Mouse (Mus musculus) frontal cortex, adult 2 months (tissue): Measurements from ENCODE around the gene Golga3. TPM values are rescaled to one million over a fixed set of nuclear protein-coding genes. Genes with fewer than 3 reads are reported as not detected.

Source experiments
- DNase-seq, 2 experiments: peaks; one replicate each; pipeline ENCODE4 v3.0.0; 2022; ENCODE audit warnings: low spot score in 1 of 2; ENCODE audit errors: extremely low spot score in 1 of 2
- polyA plus RNA-seq: library from polyadenylated mRNA; depleted of rRNA; stranded (reverse); fragments of >200 nt; gene quantifications from 2 replicates; pipeline ENCODE4 v1.2.3, GENCODE M21; 2012; rRNA removed

Gene Golga3
- polyA plus RNA-seq = 17.9 and 20.8 TPM in 2 replicates

DNA sequence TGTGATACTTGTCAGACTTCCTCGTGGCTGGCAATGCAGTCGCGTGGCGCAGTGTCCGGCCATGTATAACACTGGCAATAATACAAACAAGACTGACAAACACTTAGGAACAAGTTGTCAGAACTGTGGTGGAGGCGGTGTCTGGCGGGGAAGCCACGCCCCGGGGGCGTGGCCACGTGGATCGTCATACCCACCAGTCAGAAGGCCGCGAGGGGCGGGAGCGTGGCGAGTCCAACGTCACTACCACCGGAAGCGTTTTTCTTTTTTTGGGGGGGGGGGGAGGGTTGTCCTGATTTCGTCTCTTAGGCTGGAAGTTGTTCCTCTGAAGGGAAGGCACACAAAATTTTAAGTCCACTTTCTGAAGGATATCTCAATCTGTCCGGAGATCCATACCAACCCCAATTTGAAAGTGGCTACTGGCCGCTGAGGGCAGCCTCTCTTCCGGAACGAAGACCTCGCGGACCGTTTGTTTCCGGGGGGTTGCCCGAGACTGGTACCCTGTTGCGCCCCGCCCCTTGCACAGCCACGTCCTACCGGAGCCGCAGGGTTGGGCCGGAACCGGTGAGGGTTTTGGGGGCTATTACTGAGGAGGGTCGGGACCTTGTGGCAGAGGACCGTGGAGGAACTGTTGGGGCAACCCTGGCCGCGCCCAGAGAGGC lies at the start of gene Golga3:
Gene Golga3, plus strand, starts transcription at position 340 of the 659 bp plus-strand sequence.
- DNase-seq = peak; percentile 79 to 92

DNA sequence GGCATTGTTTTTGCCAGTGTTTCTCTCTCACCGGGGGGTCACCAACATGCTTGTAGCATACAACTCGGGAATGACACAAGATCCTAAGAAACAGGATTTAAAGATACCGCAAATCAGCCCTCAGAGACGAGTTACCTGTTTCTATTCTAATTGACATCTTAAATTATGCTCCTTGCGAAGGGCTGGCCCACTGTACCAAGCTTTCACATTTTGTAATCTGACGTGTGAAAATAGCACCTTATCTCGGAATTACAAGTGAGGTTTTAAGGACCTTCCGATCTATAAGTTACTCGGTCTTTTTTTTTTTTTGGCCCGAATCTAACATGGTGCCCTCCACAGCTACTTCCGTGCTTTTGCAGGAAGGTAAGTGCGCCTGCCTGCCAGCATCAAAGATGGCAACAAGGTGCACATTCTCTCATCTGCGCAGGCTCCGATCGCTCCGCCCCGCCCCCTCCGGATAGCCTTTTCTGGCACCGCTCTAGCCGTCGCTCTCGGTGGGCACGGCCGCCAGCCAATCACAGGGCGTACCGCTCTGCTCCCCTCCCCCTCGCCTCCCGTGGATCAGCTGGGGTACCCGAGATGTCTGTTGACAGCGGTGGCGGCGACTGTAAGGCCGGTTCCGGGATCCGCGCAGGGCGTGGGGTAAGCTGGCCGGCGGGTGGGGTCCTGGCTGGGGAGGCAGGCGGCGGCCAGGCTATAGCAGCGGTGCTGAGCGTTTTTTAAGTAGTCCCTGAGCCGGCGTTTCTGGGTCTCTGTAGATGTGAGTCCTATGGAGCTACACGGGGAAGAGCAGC lies 41.0 kb upstream of the Golga3 start, which contains the start of gene Chfr:
Gene Chfr, plus strand, starts transcription at position 550 of the 794 bp plus-strand sequence.
- DNase-seq = peak; percentile 98 to 100

DNA sequence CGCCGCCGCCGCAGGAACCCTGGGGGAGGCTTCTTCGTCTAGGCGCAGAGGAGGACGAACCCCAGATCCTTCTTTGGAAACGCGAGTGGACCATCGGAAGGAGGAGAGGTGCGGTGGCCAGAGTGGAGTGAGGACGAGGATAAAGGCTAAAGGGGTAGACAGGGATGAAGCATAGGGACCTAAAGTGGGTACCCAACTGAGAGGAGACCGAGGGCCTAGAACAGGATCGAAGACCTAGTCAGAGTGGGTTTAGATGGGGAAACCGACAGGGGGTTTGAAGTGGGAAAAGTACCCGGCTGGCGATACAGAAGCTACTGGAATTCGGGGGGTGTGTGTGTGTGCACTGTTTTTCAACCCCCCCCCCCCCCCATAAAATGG lies 40.4 kb upstream of the Golga3 start:
- no peak for DNase-seq

DNA sequence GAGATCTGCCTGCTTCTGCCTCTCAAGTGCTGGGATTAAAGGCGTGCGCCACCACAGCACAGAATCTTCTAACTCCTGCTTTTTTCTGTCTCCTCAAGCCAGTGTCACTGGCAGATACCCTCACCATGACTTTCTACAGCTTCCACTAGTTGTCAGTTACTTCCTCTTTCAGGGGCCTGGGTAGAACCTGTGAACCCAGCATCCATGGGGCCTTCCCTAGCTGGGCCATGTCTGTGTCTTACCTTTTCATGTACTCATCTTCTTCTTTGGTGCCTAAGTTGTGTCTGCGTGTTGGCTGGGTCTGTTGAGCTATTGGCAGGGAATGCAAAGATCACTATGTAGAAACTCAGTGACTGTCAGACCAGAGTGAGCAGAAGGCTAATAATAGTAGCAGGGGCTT lies 38.7 kb upstream of the Golga3 start:
- no peak for DNase-seq

DNA sequence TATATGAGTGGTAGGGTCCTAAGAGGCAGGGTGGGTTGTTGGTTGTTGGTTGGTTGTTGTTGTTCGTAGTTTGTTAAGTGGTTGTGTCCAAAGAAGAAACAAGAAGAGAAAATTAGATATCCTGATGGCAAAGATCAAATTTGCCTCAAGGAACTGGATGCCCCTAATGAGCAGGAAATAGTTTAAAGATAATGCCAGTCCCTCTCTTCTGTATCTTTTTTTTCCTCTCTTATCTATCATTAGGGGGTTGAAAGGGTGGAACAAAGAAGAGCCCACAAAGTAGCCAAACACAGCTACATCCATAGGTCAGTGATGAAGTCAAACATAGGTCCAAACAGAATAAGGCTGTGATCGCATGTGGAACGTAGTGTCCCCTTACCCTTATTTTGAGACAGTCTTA lies 37.2 kb upstream of the Golga3 start:
- DNase-seq = no peak

DNA sequence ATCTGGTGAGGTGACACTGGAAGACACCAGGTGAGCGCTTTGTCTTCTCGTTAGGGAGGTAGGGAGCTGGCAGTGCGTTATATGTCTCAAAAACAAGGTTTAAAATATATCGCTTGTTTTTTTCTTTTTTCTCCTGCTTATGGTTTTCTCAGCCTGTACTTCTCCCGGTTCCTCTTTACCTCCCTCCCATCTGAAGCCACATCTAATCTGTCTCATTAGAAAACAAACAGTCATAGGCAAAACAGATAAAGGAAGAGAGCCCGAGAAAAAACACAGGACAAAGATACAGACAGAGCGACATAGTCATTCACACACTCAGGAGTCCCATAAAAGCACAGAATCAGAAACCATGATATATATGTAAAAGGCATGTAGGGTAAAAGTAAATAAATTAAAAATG lies 36.1 kb upstream of the Golga3 start:
- DNase-seq = no peak

DNA sequence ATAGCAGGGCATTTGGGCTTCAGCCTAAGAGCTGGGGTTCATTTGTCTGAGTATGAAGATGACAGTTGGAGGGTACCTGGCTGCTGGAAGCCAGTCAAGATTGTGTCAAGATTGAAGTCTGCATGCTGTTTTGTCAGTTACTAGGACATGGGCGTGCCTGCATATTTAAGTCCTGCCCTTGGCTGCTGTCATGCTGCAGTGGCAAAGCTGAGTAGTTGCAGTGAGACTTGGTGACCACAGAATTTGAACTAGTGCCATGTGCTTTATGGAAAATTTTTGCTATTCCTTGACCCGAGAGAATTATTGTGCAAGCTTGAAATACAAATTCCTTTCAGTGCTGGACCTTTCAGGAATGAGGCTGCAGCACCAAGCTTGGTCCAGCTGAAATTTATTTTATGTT lies 34.2 kb upstream of the Golga3 start:
- DNase-seq = no peak

DNA sequence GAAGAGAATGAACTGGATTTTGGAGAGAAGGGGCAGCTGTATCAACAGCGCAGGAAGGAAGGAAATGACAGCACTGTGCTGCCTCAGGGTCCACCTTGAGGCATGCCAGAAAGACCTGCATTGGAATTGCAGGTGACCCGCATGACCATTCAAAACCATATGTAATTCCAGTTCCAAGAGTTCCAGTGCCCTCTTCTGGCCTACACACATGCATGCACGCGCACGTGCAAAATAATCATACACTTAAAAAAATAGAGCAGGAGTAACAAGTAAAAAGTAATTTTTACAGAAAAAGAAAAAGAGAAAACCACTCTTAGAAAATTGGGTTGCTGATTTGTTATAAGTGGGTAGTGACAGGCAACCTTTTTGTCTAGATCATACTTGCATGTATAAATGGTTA lies 33.5 kb upstream of the Golga3 start:
- DNase-seq = no peak

DNA sequence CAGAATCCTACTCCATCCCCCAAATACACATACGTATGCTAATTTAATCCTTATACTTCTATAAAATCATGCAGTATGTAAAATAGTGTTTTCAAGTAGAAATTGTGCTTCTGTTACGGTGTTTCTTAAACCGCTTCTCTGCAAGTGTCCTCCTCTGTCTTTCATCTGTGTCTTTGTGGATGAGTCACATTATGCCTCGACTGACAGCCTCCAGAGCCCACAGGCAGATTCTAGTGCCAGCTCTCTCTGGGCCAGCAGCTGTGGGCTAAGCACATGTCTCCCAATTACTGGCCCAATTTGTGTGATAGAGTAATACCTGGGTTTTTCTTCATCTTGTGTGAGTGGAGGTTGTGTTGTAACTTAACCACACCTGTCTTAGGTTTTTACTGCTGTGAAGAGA lies 7.1 kb upstream of the Golga3 start:
- peak in 1 of 2 experiments; percentile 6 for DNase-seq

DNA sequence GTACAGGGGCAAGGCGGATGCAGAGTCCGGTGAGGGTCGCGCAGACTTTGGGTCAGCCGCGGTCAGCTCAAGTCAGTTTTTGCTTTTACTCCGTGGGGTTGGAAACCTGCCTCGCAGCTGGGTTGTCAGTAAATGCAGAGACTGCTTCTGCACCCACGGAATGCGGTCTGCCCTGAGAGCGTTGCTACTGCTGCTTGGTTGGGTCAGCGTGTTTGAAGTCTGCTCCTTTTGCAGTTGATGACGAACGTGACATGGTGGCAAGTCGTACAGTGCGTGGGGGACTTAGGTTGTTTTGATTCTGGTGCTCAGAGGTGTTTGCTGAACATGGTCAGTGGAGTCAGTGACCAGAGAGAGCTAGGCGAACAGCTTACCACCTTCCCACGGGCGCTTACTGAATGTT lies 520 bp downstream of the Golga3 start:
- DNase-seq = no peak

DNA sequence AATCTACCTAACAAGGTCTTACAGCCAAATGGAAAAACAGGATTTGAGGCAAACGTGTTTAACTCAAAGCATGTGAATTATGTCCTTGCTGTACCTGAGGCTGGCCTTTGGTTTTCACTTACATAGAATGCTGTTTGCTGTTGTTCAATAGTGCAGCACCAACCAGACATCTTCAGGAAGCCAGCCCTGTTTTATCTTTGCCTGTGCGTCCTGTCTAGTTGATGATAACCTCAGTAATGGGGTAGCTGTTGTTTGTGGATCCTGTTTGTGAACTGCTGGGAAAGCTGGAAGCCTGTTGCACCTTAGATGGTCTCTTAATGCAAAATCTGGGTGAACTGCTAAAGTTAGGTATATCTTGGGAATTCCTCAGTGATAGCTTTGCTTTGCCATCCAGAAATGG lies 2.1 kb downstream of the Golga3 start:
- DNase-seq = no peak

DNA sequence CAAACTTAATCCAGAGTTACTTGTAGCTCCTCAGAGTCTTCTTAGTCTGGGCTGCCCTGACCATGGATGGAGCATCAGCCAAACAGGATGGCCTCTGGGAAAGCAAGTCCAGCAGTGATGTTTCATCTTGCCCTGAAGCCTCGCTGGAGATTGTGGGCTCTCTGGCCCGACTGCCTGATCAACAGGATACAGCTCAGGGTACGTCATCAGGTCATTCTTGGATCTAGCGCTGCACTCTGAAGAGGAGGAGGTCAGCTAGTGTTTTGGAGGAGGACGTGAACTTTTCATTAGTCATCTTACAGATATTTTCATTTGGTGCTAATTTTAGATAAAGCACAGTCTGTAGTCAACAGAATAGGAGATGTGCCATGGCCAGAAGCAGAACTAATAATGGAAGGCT lies 5.2 kb downstream of the Golga3 start:
- no peak for DNase-seq

DNA sequence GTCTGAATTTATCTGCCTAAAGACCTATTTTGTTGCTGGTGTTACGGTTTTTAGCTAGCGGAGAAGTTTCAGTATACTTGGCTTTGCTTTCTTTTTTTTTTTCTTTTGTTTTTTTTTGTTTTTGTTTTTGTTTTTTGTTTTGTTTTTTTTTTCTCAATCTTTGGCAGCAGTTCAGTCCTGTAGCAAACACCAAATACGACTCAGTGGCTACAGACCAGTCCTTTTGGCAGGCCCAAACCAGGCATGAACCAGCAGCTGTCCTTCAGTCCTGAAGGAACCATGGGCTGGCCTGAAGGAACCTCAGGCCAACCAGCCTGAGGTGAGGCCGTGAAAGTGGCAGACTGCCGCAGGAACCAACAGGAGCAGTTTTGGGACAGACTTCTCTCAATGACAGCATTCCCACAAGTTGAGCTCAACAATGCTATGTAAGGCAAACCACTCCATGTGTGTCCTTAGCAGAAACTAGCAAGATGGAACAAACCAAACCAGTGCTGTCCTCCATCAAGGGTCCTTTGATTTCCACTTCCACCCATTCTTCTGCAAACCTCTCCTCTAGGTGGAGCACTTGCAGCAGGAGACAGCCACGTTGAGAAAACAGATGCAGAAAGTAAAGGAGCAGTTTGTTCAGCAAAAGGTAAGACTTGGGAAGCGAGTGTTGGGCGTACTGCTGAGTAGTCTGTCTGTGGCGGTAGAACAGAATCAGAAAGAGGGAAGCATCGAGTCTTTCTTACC lies 26.8 kb downstream of the Golga3 start:
- peak in 1 of 2 experiments; percentile 19 for DNase-seq

DNA sequence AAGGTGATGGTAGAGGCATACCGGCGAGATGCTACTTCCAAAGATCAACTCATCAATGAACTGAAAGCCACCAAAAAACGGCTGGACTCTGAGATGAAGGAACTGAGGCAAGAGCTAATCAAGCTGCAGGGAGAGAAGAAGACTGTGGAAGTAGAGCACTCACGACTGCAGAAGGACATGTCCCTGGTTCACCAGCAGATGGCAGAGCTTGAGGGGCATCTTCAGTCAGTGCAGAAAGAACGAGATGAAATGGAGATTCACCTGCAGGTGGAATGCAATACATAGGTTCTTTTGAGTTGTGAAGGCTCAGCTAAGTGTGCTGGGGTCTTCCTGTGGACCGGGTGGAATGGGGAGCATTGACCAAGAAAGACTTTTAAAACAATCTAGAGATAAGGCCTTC lies 28.3 kb downstream of the Golga3 start:
- DNase-seq = no peak

DNA sequence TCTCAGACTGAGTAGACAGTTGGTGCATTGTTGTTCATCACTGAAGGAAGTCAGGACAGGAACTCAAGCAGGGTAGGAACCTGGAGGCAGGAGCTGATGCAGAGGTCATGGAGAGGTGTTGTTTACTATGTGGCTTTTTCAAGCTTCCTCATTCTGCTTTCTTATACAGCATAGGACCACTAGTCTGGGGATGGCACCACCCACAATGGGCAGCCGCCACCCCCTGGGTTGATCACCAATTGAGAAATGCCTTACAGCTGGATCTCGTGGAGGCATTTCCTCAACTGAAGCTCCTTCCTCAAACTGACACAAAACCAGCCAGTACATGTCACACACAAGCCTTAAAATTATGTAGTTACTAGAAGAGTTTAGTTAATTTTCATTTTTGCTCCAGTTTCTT lies 34.8 kb downstream of the Golga3 start:
- no peak for DNase-seq

DNA sequence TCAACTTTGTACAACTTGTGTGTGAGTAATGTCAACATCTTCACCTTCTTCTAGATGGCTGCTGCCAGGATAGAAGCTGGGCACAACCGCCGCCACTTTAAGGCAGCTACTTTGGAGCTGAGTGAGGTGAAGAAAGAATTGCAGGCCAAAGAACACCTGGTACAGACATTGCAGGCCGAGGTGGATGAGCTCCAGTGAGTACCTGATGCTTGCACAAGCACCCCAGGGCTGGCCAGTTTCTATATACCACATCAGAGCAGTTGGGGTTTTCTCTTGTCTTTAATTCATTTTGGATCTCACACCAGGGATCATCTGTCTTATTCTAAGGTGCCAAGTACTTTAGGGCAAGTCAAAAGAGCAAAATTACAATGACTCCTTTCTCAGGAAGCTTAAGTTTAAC lies 40.3 kb downstream of the Golga3 start:
- DNase-seq = no peak

DNA sequence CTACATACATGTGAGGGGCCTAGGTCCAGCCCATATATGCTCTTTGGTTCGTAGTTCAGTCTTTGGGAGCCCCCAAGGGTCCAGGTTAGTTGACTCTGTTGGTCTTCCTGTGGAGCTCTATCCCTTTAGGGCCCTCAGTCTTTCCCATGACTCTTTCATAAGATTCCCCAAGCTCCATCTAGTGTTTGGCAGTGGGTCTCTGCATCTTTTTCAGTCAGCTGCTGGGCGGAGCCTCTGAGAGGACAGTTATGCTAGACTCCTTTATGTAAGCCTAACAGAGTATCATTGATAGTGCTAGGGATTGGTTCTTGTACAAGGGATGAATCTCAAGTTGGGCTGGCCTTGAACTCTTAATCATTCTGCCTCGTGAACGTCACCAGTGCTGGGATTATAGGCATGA lies 43.8 kb downstream of the Golga3 start:
- no peak for DNase-seq

DNA sequence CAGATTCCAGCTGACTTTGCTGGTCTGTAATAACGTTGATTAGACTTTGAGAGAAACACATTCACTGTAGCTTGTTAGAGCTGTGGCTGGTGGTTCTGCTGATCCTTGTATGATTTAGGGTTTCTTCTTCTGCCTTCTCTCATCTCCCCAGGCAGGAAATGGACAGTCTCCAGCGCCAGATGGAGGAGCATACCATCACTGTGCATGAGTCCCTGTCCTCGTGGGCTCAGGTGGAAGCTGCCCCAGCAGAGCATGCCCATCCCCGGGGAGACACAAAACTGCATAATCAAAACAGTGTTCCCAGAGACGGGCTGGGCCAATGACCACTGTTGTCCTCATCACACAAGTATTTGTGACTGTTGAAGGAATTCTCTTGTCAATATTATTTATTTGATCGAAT lies 46.3 kb downstream of the Golga3 start:
- no peak for DNase-seq

DNA sequence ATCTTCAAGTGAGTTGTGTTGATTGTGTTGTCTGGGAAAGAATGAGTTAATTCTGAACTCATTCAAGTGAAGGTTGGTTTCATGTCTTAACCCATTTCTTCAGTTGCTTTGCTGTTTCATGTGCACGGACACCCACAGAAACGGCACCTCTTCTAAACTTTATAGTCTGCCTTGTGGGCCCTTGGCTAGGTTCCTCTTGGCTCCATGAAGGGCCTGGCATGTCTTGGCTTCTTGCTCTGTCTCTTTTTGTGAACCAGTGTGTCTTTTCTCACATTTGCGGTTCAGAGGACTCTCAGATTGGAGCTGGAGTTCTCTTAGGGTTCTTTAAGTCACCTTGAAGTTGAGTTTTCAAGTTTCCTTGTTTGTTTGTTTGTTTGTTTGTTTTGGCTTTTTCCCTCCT lies 48.6 kb downstream of the Golga3 start:
- DNase-seq = no peak

DNA sequence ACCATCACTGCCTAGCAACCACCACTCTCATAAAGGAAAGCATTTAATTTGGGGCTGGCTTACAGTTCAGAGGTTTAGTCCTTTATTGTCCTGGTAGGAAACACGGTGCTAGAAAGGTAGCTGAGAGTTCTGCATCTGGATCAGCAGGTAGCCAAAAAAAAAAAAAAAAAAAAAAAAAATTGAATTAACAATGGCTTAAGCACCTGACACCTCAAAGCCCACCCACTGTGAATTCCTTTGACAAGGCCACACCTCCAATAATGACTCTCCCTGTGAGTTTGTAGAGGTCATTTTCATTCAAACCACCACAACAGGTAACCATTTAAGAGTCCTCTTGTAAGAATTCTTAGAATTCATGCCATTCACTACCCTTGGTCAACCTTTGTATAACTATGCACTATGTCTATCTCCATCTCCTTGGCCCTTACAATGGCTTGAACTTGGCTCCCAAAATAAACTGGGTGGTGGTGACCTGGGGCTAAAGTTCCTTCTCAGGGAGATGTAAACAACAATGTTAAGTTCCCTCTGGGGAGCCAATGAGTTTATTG lies 50.9 kb downstream of the Golga3 start:
- DNase-seq = no peak

DNA sequence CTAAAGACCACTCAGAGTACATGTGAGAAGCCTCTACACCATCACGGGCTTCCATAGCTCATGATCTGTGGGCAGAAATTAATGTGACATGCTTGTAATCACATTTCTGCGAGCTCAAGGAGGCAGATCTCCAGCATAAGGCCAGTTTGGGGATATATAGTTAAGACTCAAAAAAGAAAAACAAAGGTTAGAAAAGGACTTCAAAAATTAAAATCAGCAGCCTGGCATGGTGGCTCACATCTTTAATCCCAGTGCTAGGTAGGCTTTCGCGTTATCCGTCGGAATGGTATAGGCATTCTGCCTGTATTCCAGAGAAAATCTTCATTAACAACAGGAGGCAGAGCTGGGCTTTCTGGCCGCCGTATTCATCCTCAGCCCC lies 53.9 kb downstream of the Golga3 start:
- no peak for DNase-seq
